Mouse (Mus musculus): Measurements from ENCODE around the gene Gm11568.
"Not testable (repeated sequence)": the region's sequence is repeated elsewhere in the genome, so short reads cannot be mapped to it uniquely, and the experiment has no call there.

The Gm11568 gene

DNA sequence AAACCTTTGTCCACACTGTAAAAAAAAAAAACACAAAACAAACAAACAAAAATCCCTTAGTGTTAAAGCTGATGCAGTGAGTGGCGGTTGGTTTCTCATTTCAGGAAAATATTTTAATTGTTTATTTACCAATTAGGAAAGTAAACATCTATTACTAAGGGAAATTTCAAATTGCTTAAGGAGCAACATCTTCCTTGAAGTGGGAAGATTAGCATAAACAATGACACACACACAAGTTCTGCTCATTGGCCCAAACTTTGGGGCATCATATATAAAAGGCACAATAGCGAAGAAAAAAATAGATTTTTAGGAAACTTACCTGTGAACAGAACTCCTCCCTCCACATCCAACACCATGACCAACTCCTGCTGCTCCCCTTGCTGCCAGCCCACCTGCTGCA, at the start of gene Gm11568:
Gm11568 (plus strand) TSS at position 301 of the 400 bp plus-strand sequence.
- DNase-seq (ENCODE audit: low spot score in 2 of 2) = no peak

DNA sequence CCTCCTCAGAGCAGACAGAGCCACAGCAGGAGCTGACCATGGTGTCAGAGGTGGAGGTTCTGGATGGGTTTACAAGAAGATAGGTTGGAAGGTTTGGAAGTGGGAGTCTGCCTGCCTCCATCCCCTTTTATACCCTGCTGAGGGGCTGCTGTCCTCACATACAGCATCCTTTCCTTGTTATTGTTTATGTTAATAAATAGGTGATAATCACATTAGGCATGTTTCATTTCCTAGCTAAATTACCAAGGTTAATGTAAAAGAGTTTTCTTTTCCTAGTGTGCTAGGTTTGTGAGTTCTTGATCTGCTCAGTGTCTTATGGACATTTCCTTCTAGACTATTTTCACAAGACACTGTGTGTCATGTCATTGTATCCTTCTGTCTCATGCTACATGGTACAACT, 47.9 kb upstream of the Gm11568 start, which contains the start of gene Krtap4-13:
Krtap4-13 (minus strand) TSS at position 101 of the 400 bp plus-strand sequence.
- not testable (repeated sequence) for DNase-seq (ENCODE audit: low spot score in 2 of 2)

DNA sequence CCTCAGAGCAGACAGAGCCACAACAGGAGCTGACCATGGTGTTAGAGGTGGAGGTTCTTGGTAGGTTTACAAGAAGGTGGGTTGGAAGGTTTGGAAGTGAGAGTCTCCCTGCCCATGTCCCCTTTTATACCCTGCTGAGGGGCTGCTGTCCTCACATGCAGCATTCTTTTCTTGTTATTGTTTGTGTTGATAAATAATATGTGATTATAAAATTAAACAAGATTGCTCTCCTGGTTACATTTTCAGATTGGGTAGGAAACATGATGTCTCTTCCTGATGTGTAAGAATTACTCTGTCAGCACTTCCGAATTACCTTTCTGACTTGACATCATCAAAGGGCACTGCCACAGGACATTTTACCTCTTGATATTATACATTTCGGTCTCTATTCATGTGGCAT, 42.2 kb upstream of the Gm11568 start, which contains the start of gene Gm11564:
Gm11564 (minus strand) TSS at position 101 of the 400 bp plus-strand sequence.
- not testable (repeated sequence) for DNase-seq (ENCODE audit: low spot score in 2 of 2)

DNA sequence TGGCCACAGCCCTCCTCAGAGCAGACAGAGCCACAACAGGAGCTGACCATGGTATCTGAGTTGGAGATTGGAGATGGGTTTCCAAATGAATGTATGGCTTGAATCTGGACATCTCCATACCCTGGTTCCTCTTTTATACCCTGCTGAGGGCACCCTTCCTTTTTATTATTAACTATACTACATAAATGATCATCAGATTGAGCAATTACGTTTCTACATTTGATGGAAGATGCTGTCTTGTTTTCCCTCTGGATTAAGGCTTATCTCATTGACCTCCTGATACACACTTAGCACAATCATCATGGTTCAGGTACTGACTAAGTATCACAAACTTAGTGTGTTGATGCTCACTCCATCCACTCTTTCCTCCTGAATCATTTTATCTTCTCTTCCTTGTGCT, 19.8 kb upstream of the Gm11568 start, which contains the start of gene 2300003K06Rik:
2300003K06Rik (minus strand) TSS at position 101 of the 400 bp plus-strand sequence.
- DNase-seq (ENCODE audit: low spot score in 2 of 2) = no peak

DNA sequence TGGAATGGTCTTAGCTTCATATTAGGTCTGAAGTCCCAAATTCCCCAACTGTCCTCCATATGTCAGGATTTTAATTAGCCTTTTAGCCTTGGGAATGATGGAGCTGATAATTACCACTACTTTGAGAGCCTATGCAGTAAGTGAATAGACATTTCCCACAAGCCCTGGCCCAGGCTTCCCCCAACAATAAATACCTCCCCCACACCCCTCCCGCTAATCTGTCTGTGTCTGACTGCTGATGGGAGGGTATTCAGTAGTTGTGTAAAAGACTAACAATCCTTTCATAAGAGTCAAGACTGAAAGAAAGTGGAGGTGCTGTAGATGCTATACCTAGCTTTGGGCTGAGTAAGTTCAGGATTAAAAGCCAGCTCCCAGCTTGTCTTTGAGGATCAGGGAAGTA, 15.5 kb upstream of the Gm11568 start:
- DNase-seq (ENCODE audit: low spot score in 2 of 2) = no peak

DNA sequence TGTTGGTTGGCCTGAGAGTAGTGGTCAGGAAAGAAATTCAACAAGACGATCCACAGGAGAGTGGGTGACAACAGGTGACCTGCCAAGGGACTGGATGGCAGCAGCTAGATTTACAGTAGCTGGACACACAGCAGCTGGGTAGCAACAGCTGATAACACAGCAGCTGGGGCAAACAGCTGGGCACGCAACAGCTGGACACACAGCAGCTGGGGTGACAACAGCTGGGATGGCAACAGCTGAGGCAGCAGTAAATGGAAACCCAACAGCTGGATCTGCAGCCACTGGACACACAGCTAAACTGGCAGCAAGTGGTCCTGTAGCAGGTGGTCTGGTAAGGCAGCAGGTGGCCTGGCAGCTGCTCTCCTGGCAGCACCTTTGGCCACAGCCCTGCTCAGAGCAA, 11.0 kb upstream of the Gm11568 start:
- DNase-seq (ENCODE audit: low spot score in 2 of 2) = no peak

DNA sequence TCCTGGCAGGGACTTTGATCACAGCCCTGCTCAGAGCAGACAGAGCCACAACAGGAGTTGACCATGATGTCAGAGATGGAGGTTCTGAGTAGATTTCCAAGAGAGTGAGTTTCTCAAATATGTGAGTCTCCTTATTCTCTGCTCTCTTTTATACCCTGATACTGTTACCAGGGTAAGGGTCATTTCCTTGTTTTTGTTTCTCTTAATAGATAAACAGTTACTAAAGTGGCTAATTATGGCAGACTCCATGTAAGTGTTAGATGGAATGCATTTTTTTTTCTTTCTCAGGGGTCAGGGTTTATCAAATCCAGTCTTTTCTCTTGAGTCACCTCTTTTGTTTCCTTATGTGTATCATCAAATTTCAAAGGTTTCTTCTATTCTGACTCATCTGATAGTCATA, 6.2 kb upstream of the Gm11568 start, which contains the start of gene Krtap4-16:
Krtap4-16 (minus strand) TSS at position 101 of the 400 bp plus-strand sequence.
- no peak for DNase-seq (ENCODE audit: low spot score in 2 of 2)

DNA sequence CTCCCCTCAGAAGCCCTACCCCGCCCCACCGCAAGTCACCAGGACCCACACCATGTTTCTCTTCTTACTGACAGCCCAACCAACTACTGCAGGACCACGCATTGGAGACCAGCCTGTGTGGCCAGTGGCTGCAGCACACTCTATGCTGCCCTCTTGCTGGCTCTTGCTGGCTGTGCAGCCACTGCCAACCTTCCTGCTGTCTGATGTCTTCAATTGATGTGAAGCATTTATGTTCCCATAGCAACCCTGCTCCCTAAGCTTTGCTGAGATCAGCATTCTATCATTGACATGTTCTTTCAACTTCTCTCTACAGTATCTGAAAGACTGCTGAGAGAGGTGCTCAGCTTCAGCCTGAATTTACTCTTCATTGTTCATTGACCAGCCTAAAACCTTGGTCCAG, 3.6 kb upstream of the Gm11568 start:
- no peak for DNase-seq (ENCODE audit: low spot score in 2 of 2)

DNA sequence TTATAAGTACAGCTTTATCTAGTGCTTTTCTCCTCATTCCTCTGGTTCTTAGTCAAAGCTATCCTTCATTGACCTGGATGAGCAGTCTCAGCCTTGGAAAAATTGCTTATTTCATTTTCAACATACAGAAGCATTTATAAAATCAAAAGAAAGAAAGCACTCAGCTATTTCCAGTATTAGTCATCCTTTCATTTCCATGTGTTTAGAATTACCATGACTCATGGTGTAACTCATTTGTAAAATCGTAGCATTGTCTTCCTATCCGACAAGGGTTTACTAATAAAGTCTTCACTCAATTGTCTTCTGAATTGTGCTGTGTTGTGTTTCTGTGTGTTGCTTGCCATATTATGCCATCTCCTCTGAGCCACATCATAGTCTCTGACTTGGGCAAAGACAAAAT, 1.0 kb downstream of the Gm11568 start:
- DNase-seq (ENCODE audit: low spot score in 2 of 2) = no peak

DNA sequence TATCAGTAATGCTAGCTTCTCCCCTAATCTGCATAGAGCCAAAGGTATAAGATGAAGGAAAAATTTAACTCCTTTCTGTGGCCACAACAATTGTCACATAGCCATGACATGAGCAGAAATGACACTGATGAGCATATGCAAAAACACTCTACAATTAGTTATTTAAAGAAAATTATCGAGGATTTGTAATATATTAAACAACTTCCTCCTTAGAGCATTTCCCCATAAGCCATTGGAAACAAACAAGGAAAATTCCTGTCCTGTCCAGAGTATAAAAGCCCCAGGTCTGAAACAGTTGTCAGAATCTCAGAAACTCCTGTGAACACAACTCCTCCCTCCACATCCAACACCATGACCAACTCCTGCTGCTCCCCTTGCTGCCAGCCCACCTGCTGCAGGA, 6.5 kb downstream of the Gm11568 start, which contains the start of gene Gm11559:
Gm11559 (plus strand) TSS at position 301 of the 400 bp plus-strand sequence.
- not testable (repeated sequence) for DNase-seq (ENCODE audit: low spot score in 2 of 2)

DNA sequence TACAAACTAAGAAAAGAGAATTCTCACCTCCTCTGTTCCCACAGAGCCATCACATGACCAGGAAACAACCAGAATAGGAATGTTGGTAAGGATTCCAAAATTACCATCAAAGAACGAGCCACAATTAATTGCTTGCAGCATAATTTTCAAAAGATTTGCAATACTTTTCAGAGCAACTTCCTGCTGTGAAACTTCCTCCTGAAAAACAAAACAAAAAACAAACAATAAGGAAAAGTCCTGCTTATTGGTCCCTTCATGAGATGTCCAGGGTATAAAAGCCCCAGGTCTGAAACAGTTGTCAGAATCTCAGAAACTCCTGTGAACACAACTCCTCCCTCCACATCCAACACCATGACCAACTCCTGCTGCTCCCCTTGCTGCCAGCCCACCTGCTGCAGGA, 15.4 kb downstream of the Gm11568 start, which contains the start of gene Krtap9-1:
Krtap9-1 (plus strand) TSS at position 301 of the 400 bp plus-strand sequence.
- DNase-seq (ENCODE audit: low spot score in 2 of 2) = not testable (repeated sequence)

DNA sequence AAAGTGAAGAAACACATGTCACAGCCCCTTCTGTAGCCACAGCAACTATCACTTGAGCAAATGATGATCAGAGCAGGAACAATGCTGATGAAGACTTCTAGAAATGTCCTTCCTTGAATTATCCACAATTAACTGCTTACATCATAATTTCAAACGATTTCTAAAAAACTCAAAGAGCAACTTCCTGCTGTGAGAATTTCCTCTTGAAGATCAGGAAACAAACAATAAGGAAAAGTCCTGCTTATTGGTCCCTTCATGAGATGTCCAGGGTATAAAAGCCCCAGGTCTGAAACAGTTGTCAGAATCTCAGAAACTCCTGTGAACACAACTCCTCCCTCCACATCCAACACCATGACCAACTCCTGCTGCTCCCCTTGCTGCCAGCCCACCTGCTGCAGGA, 21.2 kb downstream of the Gm11568 start, which contains the start of gene Gm11567:
Gm11567 (plus strand) TSS at position 301 of the 400 bp plus-strand sequence.
- DNase-seq (ENCODE audit: low spot score in 2 of 2) = not testable (repeated sequence)

DNA sequence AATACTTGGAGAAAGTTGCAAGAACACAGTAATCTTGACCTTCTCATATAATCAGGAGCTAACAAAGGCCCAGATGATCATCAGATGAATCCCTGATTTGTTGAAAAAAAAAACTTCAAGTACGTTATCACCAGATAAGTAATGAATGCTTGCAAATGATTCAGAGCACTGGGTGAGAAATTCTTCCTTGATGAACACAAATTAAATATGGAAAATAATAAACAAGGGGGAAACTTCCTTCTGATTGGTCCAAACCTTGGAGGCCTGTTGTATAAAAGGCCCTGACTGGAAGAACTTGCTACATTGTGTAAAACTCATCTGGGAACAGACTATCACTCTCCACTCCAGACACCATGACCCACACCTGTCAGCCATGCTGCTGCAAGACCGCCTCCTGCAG, 49.9 kb downstream of the Gm11568 start, which contains the start of gene Krtap31-1:
Krtap31-1 (plus strand) TSS at position 301 of the 400 bp plus-strand sequence.
- DNase-seq (ENCODE audit: low spot score in 2 of 2) = no peak
